Mouse (Mus musculus) NIH3T3 (cell line): ENCODE data around the gene Slc17a8.
A peak's percentile ranks its signal among the peaks of the same experiment; 100 is the strongest.
"Not testable (repeated sequence)": the region's sequence is repeated elsewhere in the genome, so short reads cannot be mapped to it uniquely, and the experiment has no call there.

Source experiments
- DNase-seq: peaks from one replicate; pipeline ENCODE4 v3.0.0-alpha.2; 2012; ENCODE audit warnings: low read depth

Gene Slc17a8

DNA sequence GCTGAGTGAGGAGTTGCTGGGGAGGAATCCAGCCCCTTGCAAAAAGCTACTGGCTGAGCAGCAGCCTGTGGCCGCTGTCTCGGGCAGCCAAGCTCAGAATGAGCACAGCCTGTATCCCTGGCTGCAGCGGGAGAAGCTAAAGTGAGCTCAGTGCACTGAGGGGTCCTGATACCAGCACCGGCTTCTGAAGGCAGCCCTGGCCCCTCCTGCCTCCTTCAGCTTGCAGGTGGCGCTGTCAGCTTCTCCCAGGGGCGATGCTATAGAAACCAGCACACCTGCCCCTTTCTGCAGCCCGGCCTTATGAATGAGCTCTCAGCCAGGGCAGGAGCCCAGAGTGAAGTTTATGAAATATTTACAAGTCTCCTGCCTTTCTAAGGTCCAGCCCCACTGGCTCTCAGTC, at the start of gene Slc17a8:
Slc17a8 (minus strand) TSS at position 125 of the 400 bp plus-strand sequence.
- no peak for DNase-seq

DNA sequence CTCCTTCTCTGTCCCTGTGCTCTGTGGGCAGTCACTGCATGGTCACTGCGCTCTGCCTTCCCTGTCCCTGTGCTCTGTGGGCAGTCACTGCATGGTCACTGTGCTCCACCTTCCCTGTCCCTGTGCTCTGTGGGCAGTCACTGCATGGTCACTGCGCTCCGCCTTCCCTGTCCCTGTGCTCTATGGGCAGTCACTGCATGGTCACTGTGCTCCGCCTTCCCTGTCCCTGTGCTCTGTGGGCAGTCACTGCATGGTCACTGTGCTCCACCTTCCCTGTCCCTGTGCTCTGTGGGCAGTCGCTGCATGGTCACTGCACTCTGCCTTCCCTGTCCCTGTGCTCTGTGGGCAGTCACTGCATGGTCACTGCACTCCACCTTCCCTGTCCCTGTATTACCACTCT, 49.3 kb upstream of the Slc17a8 start:
- not testable (repeated sequence) for DNase-seq

DNA sequence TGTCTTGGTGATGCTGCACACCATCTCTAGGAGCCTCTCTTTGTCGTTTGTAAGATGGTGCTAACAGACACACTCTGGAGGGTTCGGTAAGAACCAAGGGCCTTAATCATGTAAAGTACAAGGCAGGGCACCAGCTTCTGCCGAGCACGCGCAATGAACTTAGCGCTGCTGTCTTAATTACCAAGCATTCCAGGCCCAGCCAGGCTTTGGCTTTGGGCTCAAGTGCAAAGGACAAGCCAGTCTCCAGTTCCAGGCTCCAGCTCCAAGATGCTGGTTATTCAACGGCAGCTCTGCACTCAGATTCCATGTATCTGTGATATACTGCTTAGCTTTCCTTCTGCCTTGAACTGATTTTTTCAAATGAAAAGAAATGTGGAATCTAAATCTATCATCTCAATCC, 46.5 kb upstream of the Slc17a8 start:
- no peak for DNase-seq

DNA sequence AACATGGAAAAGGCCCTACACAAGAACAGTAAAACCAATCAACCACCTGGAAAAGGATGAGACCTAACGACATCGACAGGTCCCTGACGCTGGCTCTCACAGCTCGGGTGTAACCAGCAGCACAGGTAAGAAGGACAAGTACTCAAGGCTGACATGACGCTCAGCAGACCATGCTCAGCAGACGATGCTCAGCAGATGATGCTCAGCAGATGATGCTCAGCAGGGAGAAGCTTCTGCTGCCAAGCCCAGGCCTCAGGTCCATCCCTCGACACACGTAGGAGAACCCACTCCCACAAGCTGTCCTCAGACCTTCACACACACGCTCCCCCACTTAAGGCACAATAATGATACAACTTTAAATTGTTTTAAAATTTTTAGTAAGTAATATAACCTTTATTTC, 44.6 kb upstream of the Slc17a8 start:
- DNase-seq: no peak

DNA sequence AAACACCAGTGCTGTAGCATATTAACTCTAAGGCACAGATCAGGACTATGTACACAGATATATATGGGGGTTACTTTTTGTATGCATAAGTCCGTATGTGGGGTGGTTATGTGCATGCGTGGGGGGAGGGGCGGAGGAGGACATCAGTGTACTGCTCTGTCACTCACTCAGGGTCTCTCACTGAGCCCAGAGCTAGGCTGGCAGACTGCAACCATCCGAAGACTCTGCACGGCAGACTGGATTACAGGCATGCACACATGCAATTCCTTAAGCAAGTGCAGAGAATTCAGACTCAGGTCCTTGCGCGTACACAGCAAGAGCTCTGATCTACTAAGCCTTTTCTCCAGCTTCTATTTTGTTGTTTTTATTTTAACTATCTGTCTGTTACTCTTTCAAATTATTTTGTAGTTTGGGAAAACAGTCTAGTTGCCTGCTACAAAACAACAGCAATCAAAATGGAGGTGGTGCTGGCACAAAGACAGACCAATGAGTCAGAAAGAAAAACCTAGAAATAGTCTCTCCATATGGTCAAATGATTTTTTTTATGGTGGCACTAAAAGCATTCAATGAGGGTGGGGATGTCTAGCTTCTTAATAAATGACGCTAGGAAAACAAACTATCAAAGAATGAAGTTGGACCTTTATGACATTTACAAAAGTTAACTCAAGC, 44.1 kb upstream of the Slc17a8 start:
- no peak for DNase-seq

DNA sequence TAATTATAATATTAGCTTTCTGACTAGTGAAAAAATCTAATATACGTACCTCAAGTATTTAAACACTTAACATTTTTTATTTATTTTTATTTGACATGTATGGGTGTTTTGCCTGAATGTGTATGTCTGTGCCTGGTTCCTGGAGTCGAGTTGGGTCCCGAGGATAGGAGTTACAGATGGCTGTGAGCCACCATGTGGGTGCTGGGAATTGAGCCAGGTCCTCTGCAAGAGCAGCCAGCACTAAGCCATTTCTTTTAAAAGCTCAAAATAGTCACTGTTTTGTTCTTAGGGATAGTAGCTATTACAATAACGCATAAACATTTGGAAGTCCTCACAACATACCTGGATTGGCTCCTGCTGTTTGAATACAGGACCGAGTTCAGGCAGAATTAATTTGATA, 35.3 kb upstream of the Slc17a8 start:
- no peak for DNase-seq

DNA sequence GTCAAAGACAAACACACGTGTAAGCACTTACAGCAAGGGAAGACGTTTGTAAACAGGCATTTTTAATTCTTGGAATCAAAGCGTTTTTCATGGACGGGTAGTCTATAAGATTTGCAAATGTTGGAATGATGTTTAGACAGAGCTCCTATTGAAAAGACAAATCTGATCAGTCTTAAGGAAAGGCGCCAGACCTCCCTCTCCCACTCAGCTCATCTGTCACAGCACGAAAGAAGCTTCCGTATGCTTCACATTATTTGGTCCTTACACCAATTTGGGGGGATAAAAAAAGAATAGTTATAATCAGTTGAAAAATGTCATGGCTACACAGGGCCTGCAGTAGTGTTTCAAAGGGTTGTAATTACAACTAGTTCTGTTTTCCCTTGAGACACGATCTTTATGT, 31.9 kb upstream of the Slc17a8 start:
- DNase-seq: no peak

DNA sequence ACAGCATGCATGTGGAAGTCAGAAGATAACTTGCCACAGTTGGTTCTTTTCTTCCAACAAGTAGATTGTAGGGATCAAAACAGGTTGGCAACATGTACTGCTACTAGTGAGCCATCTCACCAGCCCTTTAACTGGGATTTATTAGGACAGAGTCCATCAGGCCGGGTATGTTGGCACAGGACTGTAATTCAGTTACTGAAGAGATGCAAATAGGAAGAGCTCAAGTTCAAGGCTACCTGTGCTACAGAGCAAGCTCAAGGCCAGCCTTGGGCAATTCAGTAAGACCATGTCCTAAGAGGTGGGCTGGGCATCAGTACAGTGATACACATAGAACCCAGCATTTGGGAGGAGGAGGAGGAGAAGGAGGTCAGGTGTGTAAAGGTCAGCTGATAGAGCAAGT, 30.6 kb upstream of the Slc17a8 start:
- DNase-seq: no peak

DNA sequence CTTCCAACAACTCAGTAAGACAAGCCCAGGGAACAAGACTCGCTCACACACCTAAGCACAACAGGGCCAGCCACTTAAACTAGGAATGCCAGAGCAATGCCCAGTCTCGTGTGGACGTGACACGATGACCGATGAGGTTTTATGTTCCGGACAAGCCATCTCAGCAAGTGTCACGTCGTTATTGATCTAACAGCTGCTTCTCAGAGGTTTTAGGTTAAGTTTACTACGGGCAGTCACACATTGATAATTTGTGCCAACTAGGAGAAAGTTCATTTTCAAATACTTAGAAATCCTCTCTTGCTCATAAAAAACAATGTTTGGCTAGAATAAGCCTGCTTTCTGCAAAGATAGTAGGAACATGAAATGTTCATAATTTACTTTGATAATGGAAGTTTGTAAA, 25.9 kb upstream of the Slc17a8 start:
- DNase-seq: no peak

DNA sequence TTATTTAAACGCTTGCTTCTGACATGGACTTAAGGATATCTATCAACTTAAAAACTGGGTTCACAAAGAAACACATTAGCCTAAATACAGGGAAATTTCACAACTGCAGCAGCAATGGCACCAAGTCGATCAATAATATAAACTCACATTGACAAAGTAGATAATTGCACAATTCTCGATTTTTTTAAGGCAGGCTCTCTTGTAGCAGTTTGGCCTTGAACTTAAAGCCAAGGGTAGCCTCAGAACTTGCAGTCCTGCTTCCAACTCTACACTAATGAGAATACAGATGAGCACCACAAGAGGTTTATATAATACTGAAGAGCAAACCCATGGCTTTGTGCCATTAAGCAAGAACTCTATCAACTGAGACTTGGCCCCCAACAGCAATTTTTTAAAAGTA, 15.9 kb upstream of the Slc17a8 start:
- DNase-seq: no peak

DNA sequence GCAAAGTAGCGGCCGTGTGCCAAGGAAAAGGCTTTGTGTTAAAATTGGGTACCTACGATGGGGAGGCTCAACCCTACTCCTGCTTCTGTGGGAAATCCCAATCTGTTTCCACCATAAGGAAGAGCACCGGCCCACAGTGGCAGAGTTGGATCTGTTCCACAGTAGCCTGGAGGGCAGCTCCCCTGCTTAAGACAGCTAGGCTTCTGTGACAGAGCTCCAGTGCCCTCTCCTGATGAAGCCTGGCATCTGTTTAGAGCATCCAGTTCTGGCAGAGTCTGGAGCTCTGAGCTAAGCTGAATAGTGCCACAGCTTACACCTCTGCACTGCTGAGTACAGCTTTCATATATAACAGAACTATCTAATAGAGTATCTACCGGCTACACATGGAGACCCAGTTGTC, 14.0 kb upstream of the Slc17a8 start:
- peak; percentile 55 for DNase-seq

DNA sequence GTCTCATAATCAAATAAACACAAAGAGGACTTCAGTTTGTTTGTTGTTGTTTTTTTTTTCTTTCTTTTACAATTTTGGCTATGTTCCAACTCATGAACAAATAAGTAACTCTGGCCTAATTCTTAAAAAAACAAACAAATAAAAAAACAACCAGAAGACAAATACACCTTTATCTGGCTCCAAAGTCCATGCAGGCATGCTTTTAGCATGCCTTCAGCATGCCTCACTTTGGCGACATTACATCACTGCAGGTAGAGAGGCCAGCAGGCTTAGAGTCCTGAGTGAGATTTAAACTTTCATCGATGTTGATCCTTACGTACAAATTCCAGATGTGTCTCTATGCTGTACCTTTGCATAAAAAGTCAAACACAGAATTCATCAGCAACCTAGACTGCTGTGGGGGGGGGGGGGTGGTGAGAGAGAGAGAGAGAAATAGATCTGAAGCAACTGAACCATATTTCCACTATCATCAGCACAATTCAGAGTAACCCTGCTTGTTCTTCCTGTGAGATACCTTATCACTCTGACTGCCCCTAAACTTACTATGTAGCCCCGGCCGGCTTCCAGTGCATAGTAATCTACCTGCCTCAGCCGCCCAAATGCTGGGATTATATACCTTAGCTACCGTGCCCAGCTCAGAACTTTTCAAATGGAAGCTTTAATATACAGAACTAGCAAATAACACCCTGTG, 12.8 kb upstream of the Slc17a8 start:
- no peak for DNase-seq

DNA sequence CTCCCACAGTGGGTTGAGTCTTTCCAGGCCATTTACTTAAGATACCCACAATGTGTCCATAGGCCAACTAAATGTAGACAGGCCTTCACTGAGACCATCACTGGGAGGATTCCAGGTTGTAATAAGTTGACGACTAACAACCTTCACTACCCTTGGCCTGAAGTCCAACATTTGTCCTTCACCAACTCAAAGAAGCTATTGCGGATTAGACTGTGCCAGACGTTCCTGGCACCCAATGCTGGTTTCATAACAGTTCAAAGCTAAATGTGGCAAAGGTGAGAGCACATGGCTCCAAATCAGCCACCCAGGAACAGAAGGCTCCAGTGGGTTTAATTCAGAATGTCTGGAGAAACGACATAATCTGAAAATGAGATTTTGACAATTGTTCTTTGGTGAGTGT, 12.1 kb upstream of the Slc17a8 start:
- DNase-seq: no peak

DNA sequence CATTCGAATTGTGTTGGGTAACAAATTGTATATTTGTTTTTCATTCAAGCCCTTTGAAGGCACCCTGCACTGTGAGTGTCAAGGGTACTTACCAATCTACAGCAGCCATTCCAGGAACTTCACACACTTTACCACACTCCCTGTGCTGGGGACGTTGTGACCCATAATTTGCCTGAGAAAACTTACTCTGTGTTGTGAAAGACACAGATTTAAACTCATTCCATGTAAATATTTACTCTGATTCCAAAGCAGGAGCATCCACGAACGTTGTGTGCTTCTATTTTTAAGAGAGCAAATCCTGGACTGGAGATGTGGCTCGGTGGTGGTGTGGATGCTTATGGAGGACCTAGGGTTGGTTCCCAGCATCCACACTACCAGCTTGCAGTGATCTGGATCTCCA, 10.8 kb upstream of the Slc17a8 start:
- no peak for DNase-seq

DNA sequence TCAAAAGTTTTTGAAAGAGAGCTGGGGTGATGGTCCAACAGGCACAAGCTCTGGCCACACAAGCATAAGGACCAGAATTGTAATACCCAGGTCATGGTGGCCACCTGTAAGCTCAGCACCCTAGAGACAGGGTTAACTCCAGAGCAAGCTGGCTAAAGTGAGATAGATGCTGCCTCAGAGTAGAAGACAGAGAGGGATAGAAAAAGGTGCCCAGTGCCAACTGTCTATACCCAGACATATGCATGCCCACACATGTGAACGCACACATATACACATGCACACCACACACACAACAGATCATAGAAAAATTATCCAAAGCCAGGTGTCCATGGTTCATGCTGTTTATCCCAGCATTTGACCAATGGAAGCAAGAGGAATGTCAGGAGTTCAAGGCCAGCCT, 9.5 kb upstream of the Slc17a8 start:
- DNase-seq: no peak

DNA sequence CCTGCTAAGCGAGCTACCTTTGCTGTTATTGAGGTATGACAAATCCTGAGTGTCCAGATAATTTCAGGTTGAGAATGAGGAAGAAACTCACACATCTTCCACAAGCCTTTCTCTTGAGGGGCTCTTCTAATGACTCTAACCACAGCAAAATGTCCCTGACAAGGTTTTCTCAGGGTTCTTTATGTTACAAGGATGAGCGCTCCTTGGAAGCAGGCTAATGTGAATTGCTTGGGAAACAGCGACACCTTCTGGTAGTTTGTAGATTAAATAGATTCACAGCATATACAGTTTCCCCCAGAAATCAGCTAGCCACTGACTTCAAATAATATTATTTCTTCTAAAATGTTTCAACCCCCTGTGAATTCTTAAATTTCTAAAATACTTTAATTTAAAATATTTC, 9.0 kb upstream of the Slc17a8 start:
- peak; percentile 94 for DNase-seq

DNA sequence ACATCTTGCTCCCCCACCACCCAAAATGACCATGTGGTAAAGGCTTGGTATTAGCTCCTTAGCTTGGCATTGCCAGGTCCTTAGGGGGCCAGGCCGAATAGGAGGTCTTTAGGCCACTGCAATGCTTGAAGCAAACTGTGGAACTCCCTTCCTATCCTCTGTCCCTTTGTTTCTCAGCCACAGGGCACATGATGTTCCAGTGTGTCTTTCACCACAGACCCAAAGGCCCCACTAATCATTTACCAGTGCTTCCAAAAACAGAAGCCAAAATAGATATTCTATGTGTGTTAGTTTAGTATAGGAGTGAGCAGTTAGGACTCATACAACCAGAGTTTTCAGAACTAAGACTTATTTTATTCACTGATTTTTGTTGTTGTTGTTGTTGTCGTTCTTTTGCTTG, 5.7 kb upstream of the Slc17a8 start:
- no peak for DNase-seq

DNA sequence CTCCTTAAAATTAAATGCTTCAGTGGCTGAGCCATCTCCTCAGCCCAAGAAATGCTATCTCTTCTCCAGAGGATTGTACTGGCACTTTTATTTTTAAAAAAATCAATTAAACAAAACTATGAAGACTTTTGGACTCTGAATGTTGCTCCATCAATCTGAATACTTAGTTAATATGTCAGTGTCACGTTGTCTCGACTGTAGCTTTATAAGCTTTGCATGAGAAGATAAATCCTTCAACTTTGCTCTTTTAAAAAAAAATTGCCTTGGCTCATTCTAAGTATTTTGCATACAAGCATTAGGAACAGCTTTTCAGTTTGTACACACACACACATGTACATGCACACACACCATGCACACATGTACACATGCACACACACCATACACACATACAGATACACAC, 3.1 kb upstream of the Slc17a8 start:
- DNase-seq: no peak

DNA sequence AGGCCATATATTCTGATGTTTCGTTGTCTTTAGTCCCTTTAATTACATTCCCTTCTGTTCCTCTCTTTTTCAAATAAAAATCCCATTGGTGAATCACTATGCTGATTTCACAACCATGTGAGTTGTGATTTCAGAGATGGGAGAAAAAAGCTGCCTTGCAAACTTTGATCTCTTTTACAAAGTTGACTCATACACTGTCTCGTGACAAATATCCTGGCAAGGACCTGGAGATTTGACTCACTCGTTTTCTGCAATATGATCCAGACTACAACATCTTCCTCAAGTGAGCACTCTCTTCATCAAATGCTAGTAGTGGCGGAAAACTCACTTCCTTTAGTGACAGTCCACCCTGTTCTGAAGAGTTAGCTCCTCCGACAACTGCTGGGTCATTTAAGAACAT, 21.7 kb downstream of the Slc17a8 start:
- peak; percentile 94 for DNase-seq

DNA sequence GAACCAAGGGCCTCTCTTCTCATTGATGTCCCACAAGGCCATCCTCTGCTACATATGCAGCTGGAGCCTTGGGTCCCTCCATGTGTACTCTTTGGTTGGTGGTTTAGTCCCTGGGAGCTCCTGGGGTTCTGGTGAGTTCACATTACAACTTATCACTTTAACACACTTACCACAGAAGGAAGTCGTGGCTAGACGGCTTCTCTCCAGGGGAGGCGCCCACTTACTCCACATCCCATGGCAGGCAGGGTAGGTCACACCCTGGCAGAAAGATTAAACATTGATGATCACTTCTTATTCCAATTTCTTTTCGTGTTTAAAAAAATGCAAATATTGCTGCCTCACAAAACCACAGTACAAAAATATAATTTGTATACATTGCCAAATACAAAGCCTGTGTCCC, 23.8 kb downstream of the Slc17a8 start:
- DNase-seq: no peak

DNA sequence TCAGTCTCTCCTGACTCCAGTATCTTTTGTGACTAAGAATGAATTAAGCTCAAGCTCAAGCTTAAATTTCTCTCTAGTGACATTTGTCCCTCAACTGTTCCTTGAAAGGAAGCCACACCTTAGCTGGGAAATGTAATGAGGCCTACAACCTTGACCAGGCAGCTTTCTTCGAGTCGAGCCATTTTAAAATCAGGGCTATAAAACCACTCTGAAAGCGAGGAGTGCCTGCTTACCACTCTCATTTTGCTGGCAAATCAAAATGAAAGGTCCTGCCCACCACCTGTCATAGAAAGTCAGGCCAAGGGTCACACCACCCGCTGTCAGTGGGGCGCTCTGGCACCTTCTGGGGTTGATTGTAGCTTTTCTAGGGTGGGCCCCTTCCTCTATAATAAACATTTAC, 25.1 kb downstream of the Slc17a8 start:
- no peak for DNase-seq

DNA sequence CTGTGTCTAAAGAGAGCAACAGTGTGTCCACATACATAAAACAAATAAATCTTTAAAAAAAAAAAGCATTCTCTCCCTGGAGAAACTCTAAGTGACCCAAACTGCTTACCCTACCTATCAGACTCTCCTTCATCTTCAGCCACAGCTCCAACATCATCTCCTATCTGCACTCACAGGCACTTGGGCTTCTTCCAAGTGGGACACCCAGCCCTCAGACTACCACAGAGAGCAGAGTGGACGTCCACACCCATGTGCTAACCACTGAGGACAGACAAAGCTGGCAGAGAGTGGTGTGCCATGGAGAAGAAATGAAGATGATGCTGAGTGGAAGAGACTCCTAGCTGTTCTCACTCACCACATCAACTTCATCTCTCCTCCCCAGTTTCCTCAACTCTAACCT, 25.5 kb downstream of the Slc17a8 start:
- DNase-seq: no peak

DNA sequence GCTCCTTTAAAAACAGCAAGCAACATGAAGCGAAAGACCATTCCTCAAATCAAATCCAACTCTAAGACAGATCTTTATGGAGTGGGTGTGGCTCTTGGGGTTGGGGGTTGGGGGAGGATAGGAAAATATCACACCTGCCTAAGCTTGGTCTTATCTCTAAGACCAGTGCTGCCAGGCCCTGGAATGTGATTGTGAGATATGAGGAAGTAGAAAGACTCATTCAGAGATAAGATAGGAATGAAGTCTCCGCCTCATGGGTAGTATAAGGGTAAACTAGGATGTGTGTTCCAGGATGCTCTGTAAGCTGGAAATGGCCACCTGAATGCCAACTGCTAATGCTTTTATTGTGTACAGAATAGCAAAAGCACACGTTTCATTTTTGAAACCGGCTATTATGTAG, 26.7 kb downstream of the Slc17a8 start:
- no peak for DNase-seq

DNA sequence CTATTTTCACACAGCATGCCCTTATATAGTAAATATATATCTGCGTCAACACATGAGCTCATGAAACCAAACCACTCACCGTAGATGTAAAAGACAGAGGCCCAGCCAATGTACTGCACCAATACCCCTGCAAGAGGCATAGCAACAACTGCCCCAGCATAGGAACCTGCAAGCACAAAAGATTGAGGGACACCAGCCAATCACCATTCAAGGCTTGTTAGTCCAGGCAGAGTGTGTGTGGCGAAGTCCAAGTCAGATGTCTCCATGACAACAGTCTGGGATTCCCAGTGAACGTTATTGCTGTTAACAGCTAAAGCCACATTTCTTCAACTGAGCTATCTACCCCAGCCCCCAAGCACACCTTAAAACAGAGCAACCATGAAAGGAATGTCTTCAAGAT, 28.3 kb downstream of the Slc17a8 start:
- DNase-seq: no peak
